14 mouse cellular contexts compared by ENCODE assay signal in genomic region chr12:107971081-107971780, GRCm38 (mm10). TPM values are rescaled to one million over a fixed set of nuclear protein-coding genes. Genes with fewer than 3 reads are reported as not detected.
A peak's percentile ranks its signal among the peaks of the same experiment; 100 is the strongest.
DNase-seq lines count a peak whose midpoint lies in the region; ATAC-seq lines count a peak whose summit lies in the region.
"Had no signal": no experiment of that assay in that cellular context is flagged by ENCODE, and none has a peak within 500 bp of the region (broad histone marks: within the 10 kb centered on the region; RNA-seq: fewer than 3 reads in every experiment).

No protein-coding gene starts in this region.

- ATAC-seq in CD4-positive, CD25-positive, alpha-beta regulatory T cell, adult 4 months, result peak; percentile 69
- no peak for ATAC-seq in embryonic facial prominence, embryonic 14.5 days (ENCODE audit: low read depth)
- no peak for ATAC-seq in hindbrain, embryonic 14.5 days (ENCODE audit: low FRiP score)
- no peak for ATAC-seq in midbrain, embryonic 16.5 days

- H3K27ac ChIP-seq in embryonic facial prominence, embryonic 14.5 days (replicated peaks; ENCODE audit: low read depth, low read length), result no peak overlapping the region
- H3K27ac ChIP-seq in hindbrain, embryonic 14.5 days, result peak overlapping the region; percentile 92
- peak overlapping the region; percentile 80 for H3K27ac ChIP-seq in midbrain, embryonic 16.5 days (ENCODE audit: low read length)
- H3K27ac ChIP-seq: limb, embryonic 13.5 days had no signal

- H3K4me2 ChIP-seq in embryonic facial prominence, embryonic 14.5 days (ENCODE audit: low read depth, low read length), result no peak overlapping the region
- peak overlapping the region; percentile 50 for H3K4me2 ChIP-seq in hindbrain, embryonic 14.5 days (replicated peaks)
- H3K4me2 ChIP-seq in midbrain, embryonic 16.5 days (ENCODE audit: low read length), result peak overlapping the region; percentile 31
- H3K4me2 ChIP-seq: limb, embryonic 13.5 days had no signal

- H3K9me3 ChIP-seq in embryonic facial prominence, embryonic 14.5 days (ENCODE audit: control insufficient read depth, low read length), result no peaks in the 10 kb centered on the region
- no peaks in the 10 kb centered on the region for H3K9me3 ChIP-seq in hindbrain, embryonic 14.5 days (ENCODE audit: control insufficient read depth, low read length)
- H3K9me3 ChIP-seq in midbrain, embryonic 16.5 days (replicated peaks; ENCODE audit: control insufficient read depth, low read length, poor library complexity, severe bottlenecking), result no peaks in the 10 kb centered on the region
- H3K9me3 ChIP-seq: limb, embryonic 13.5 days had no signal

- H3K4me1 ChIP-seq in embryonic facial prominence, embryonic 14.5 days (ENCODE audit: control insufficient read depth, insufficient read depth, low read length), result peaks cover 70% of the 10 kb centered on the region
- peaks cover 92% of the 10 kb centered on the region for H3K4me1 ChIP-seq in hindbrain, embryonic 14.5 days (replicated peaks; ENCODE audit: control insufficient read depth, insufficient read depth, low read length)
- H3K4me1 ChIP-seq in midbrain, embryonic 16.5 days (ENCODE audit: control insufficient read depth, insufficient read depth, low read length), result peaks cover 64% of the 10 kb centered on the region

- H3K27me3 ChIP-seq in embryonic facial prominence, embryonic 14.5 days (replicated peaks; ENCODE audit: control insufficient read depth, insufficient read depth, low read length), result no peaks in the 10 kb centered on the region
- no peaks in the 10 kb centered on the region for H3K27me3 ChIP-seq in hindbrain, embryonic 14.5 days (ENCODE audit: control insufficient read depth, insufficient read depth, low read length)
- H3K27me3 ChIP-seq in midbrain, embryonic 16.5 days (ENCODE audit: control insufficient read depth, insufficient read depth, low read depth, low read length), result no peaks in the 10 kb centered on the region
- H3K27me3 ChIP-seq: limb, embryonic 13.5 days had no signal

- intact Hi-C loops in left cerebral cortex, postnatal 14 days (cut with DNase I), result no loop called here

- WGBS in embryonic facial prominence, embryonic 14.5 days, result 65% methylated on average over 10 of the region's 12 CpGs
- WGBS in hindbrain, embryonic 14.5 days, result 47% methylated on average over 12 of the region's 12 CpGs
- 59% methylated on average over 12 of the region's 12 CpGs for WGBS in midbrain, embryonic 16.5 days

- DNase-seq in embryonic facial prominence, embryonic 14.5 days (ENCODE audit: low spot score), result no peak
- DNase-seq in hindbrain, embryonic 14.5 days (ENCODE audit: low spot score), result no peak
- no peak for DNase-seq in left cerebral cortex, postnatal 14 days (ENCODE audit: low spot score in 2 of 2)
- DNase-seq in cerebellum, adult 11-12 months, result no peak
- DNase-seq in yolk sac, embryonic 10.5 days (ENCODE audit: low spot score), result no peak
- DNase-seq: adrenal gland, postnatal 10 days; cerebellum, postnatal 36 days; heart, postnatal 4 days; layer of hippocampus, adult 9-11 months; lung, adult 2 months; thymus, postnatal 4 days had no signal

- no peak overlapping the region for H3K4me3 ChIP-seq in embryonic facial prominence, embryonic 14.5 days (ENCODE audit: low read depth, low read length)
- no peak overlapping the region for H3K4me3 ChIP-seq in hindbrain, embryonic 14.5 days (replicated peaks; ENCODE audit: low read length)
- H3K4me3 ChIP-seq in midbrain, embryonic 16.5 days (ENCODE audit: low read depth, low read length), result no peak overlapping the region
- H3K4me3 ChIP-seq: limb, embryonic 13.5 days had no signal

- no peaks in the 10 kb centered on the region for H3K36me3 ChIP-seq in embryonic facial prominence, embryonic 14.5 days (ENCODE audit: control insufficient read depth, insufficient read depth, low read length)
- no peaks in the 10 kb centered on the region for H3K36me3 ChIP-seq in hindbrain, embryonic 14.5 days (replicated peaks; ENCODE audit: control insufficient read depth, insufficient read depth)
- no peaks in the 10 kb centered on the region for H3K36me3 ChIP-seq in midbrain, embryonic 16.5 days (ENCODE audit: control insufficient read depth, insufficient read depth, low read length)
- H3K36me3 ChIP-seq: limb, embryonic 13.5 days had no signal

- peak overlapping the region; percentile 8; the same call in 1 of the 2 replicates for H3K9ac ChIP-seq in embryonic facial prominence, embryonic 14.5 days (ENCODE audit: low read depth, low read length)
- peak overlapping the region; percentile 28; the same call in 1 of the 2 replicates for H3K9ac ChIP-seq in hindbrain, embryonic 14.5 days
- H3K9ac ChIP-seq in midbrain, embryonic 16.5 days (ENCODE audit: low read depth, low read length), result peak overlapping the region; percentile 30; the same call in 1 of the 2 replicates
- H3K9ac ChIP-seq: limb, embryonic 13.5 days had no signal

RNA-seq across cellular contexts. Expression of gene Bcl11b, which starts 32.2 kb away (rescaled TPM):
- 10 to 100 TPM; 40.0 to 41.6 TPM for polyA plus RNA-seq in CD4-positive, CD25-positive, alpha-beta regulatory T cell, adult 4 months (2017; shearing (Covaris generic))
- polyA plus RNA-seq in embryonic facial prominence, embryonic 14.5 days (2014; fragmentation: Nextera tagmentation; extraction: Ambion mirVana), result 16.5 and 20.7 TPM in 2 replicates
- 29.6 and 30.7 TPM in 2 replicates for polyA plus RNA-seq in hindbrain, embryonic 14.5 days (2014; fragmentation: Nextera tagmentation; extraction: Ambion mirVana)
- 22.6 and 23.9 TPM in 2 replicates for polyA plus RNA-seq in midbrain, embryonic 16.5 days (2015; fragmentation: Nextera tagmentation; extraction: Ambion mirVana)
- 10 to 100 TPM; 42.5 to 72.8 TPM for total RNA-seq in left cerebral cortex, postnatal 14 days (2021)
